Mouse (Mus musculus) testis, adult 2 months (tissue): ENCODE results near the gene Ezr.

Experiments
- CTCF ChIP-seq: fragments of 200-500 bp; IDR thresholded peaks from 2 replicates; pipeline ENCODE4 v1.5.1; 2012; ENCODE audit warnings: low read depth, mild to moderate bottlenecking, inconsistent platforms, low read length, moderate library complexity; ENCODE audit not compliant: control insufficient read depth, insufficient read depth, insufficient replicate concordance
- POLR2A ChIP-seq: fragments of 200-500 bp; IDR thresholded peaks from 2 replicates; pipeline ENCODE4 v1.6.1; 2012; ENCODE audit warnings: low read depth, mild to moderate bottlenecking, inconsistent platforms, low read length, moderate library complexity; ENCODE audit not compliant: control insufficient read depth

DNA sequence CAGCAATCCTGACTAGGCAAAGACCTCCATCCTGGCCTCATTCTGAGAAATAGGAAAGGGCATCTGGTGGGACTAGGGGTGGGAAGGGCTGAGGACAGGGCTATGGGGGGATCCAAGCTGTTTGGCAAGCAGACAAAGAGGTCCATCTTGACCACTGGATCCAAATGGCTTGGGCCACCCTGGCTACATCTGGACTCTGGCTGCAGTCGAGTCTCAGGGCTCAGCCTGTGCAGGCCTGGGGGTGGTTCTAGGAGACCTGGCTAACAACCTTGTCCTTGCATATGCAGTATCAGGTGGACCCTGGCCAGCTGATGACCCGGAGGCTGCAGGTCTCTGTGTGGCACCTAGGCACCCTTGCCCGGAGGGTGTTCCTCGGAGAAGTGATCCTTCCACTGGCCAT, 49.9 kb downstream of the Ezr start:
- TF ChIP-seq POLR2A (no peak), CTCF (no peak)
